Mouse (Mus musculus) hindbrain, embryonic 14.5 days (tissue): ENCODE measurements at regions not wholly inside any gene's neighbourhood (a gene's known extent, or its start where the extent isn't known, plus 50 kb on each side); places are given as distances from the start of the nearest gene placed in this dataset.

Experiments used
- ATAC-seq: fragments of 200-750 bp; cut with Nextera tagmentation; 2 replicates; pipeline ENCODE4 v1.8.0; 2017; ENCODE audit warnings: moderate number of reproducible peaks, mild to moderate bottlenecking, moderate TSS enrichment, moderate library complexity; ENCODE audit not compliant: low FRiP score
- DNase-seq: peaks from one replicate; pipeline ENCODE4 v3.0.0-alpha.2; 2015; ENCODE audit warnings: low spot score
- H3K27ac ChIP-seq: fragments of 300-500 bp; sonication (generic); 2 replicates; pipeline ENCODE4 v1.5.1; 2014; ENCODE audit warnings: mild to moderate bottlenecking, moderate library complexity
- H3K27me3 ChIP-seq: fragments of 300-500 bp; sonication (generic); 2 replicates; pipeline ENCODE4 v1.6.1; 2014; ENCODE audit warnings: mild to moderate bottlenecking, low read length, mixed read lengths; ENCODE audit not compliant: control insufficient read depth, insufficient read depth
- H3K36me3 ChIP-seq: fragments of 300-500 bp; sonication (generic); replicated peaks from 2 replicates; pipeline ENCODE4 v1.6.1; 2014; ENCODE audit not compliant: control insufficient read depth, insufficient read depth
- H3K4me1 ChIP-seq: fragments of 300-500 bp; sonication (generic); replicated peaks from 2 replicates; pipeline ENCODE4 v1.6.1; 2014; ENCODE audit warnings: antibody characterized with exemption, low read length, mixed read lengths; ENCODE audit not compliant: control insufficient read depth, insufficient read depth
- H3K4me2 ChIP-seq: fragments of 300-500 bp; sonication (generic); replicated peaks from 2 replicates; pipeline ENCODE4 v1.6.1; 2014; ENCODE audit warnings: mild to moderate bottlenecking, moderate library complexity
- H3K4me3 ChIP-seq: fragments of 300-500 bp; sonication (generic); replicated peaks from 2 replicates; pipeline ENCODE4 v1.5.1; 2014; ENCODE audit warnings: mild to moderate bottlenecking, low read length
- H3K9ac ChIP-seq: fragments of 300-500 bp; sonication (generic); 2 replicates; pipeline ENCODE4 v1.6.1; 2014
- H3K9me3 ChIP-seq: fragments of 300-500 bp; sonication (generic); 2 replicates; pipeline ENCODE4 v1.6.1; 2016; ENCODE audit warnings: low read length; ENCODE audit not compliant: control insufficient read depth
- WGBS: fragments of 180-500 bp; shearing (Covaris S2); extraction: QIAGEN DNeasy Blood & Tissue Kit; methylation state at CpG from one replicate; pipeline ENCODE4 v1.1.7; 2014; 5-methylcytosine and 5-hydroxymethylcytosine counted together

DNA sequence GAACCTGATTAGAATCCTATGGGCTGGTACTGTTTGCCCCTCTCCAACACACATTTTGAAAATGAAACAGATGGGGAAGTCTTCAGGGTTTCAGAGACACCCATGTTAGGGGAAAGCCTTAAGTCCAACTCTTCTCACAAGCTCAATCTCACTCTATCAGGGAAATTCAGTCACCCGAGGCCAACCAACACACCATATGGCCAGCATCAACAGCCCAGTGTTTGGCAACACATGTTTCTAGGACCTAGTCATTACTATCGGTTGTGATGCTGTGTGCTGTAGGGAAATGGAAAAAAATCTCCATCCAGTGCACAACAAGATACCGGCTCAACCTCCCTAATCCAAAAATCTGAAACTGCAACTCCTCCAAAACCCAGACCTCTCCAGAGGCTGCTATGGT, 124.6 kb upstream of the Ly86 start:
- no peak for ATAC-seq
- Histone ChIP-seq H3K36me3 (no peaks in the 10 kb centered on the region), H3K4me1 (no peaks in the 10 kb centered on the region), H3K27ac (no peak overlapping the region), H3K4me2 (no peak overlapping the region), H3K4me3 (no peak overlapping the region), H3K27me3 (no peaks in the 10 kb centered on the region), H3K9ac (no peak overlapping the region), H3K9me3 (no peaks in the 10 kb centered on the region)
- DNase-seq = no peak
- 79% methylated on average over 3 of the region's 3 CpGs for WGBS

DNA sequence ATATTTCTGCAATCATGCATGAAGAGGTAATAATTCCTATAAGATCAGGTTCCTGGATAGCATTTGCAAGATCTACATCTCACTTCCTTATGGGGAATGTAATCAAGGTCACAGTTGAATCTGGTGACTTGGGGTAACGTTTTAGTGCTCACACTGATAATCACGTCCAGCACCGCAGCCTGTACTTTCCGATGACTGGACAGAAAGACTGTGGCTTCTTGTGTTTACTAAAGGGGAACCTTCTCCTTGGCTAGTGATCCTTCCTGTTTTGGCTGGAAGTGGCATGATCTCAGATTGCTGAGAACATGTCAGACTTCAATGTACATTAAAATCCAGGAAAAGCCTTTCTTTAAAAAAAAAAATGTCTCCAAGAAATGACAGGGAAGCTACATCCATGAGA, 126.4 kb upstream of the Ly86 start:
- DNase-seq (no peak), ATAC-seq (no peak)
- Histone ChIP-seq H3K27me3 (no peaks in the 10 kb centered on the region), H3K36me3 (no peaks in the 10 kb centered on the region), H3K27ac (no peak overlapping the region), H3K4me2 (no peak overlapping the region), H3K9me3 (no peaks in the 10 kb centered on the region), H3K4me1 (0 out of 2 replicates have a peak, but pooled peaks cover 2% of the 10 kb centered on the region), H3K9ac (no peak overlapping the region), H3K4me3 (no peak overlapping the region)
- 87% methylated on average over 4 of the region's 4 CpGs for WGBS

DNA sequence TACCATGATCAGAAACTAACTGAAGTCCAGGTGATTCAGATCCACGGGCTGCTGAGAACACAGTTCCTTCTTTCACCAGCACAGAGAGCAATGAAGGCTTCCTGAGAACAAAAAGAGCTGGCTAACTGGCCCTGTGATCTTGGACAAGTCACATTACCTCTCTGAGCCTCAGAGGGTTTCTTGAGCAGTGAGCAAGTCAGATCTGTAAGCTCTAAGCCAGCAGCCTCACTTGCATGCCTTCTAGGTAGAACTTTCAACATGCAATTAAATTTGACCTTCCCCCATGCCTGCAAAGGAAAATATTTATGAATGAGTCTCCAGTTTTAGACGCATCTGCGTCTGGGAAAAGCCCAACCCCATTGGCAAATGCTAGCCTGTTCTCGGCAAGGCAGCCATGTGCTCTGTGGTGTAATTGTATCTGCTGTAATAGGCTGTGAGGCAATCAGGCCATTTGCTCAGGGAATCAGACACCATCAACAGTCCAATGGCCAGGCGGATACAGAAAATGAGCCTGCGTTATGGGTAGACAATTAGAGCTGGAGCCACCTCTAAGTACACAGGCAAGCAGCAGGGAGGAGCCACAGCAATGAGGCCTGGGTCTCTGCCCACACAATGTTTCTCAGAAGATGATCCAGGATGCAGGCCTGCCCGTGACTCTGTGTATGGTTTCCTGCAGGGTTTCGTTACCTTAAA, 130.3 kb upstream of the Ly86 start:
- ATAC-seq (peak; percentile 60; the same call in 1 of the 2 replicates), DNase-seq (no peak)
- no peak overlapping the region for H3K27ac ChIP-seq
- no peaks in the 10 kb centered on the region for H3K27me3 ChIP-seq
- H3K9me3 ChIP-seq = no peaks in the 10 kb centered on the region
- H3K4me1 ChIP-seq = 0 out of 2 replicates have a peak, but pooled peaks cover 2% of the 10 kb centered on the region
- WGBS = 68% methylated on average over 8 of the region's 8 CpGs
- no peak overlapping the region for H3K9ac ChIP-seq
- no peaks in the 10 kb centered on the region for H3K36me3 ChIP-seq
- H3K4me2 ChIP-seq = no peak overlapping the region
- no peak overlapping the region for H3K4me3 ChIP-seq

DNA sequence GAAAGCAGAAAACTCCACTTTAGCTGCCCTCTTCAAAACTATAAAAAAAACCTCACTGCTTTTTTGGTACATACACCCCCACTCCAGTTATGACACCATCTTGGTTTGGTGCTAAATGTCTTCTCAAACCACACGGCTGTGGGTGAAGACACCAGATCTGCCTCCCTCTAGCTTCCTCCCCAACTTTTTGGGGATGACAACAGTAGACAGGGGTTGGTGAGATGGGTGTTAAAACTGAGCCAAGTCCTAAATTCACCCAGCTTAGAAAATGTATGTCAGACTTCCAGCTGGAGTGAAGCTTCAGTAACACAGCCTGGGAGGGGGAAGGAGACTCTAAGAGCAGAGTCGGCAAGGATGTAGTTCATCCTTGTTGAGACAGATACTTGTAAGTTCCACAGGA, 147.1 kb upstream of the F13a1 start:
- H3K4me2 ChIP-seq = no peak overlapping the region
- H3K4me3 ChIP-seq = no peak overlapping the region
- H3K27ac ChIP-seq = no peak overlapping the region
- no peak for ATAC-seq
- H3K4me1 ChIP-seq = no peaks in the 10 kb centered on the region
- H3K36me3 ChIP-seq = no peaks in the 10 kb centered on the region
- H3K9ac ChIP-seq = no peak overlapping the region
- 97% methylated on average over 2 of the region's 2 CpGs for WGBS
- DNase-seq = no peak
- H3K27me3 ChIP-seq = no peaks in the 10 kb centered on the region
- H3K9me3 ChIP-seq = no peaks in the 10 kb centered on the region

DNA sequence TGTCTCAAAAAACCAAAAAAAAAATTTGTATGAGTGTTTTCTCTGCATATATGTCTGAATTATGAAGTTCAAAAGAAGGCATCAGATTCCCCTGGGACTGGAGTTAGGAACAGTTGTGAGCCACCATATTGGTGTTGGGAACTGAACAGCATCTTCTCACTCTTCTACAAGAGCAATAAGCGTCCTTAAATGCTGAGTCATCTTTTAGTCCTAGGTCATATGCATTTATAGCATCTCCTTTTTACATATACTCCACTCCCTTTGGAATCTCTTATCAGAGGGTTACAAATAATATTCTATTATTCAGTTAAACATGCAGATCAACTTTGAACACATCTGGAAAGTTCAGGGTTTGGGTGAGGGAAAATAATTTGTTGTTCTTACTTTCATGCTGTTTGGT, 145.8 kb upstream of the F13a1 start:
- Histone ChIP-seq H3K27ac (no peak overlapping the region), H3K4me1 (no peaks in the 10 kb centered on the region), H3K9me3 (no peaks in the 10 kb centered on the region), H3K9ac (no peak overlapping the region), H3K36me3 (no peaks in the 10 kb centered on the region), H3K27me3 (no peaks in the 10 kb centered on the region), H3K4me2 (no peak overlapping the region), H3K4me3 (no peak overlapping the region)
- no peak for ATAC-seq
- DNase-seq = no peak
- WGBS = 71% methylated on average over 1 of the region's 1 CpGs

DNA sequence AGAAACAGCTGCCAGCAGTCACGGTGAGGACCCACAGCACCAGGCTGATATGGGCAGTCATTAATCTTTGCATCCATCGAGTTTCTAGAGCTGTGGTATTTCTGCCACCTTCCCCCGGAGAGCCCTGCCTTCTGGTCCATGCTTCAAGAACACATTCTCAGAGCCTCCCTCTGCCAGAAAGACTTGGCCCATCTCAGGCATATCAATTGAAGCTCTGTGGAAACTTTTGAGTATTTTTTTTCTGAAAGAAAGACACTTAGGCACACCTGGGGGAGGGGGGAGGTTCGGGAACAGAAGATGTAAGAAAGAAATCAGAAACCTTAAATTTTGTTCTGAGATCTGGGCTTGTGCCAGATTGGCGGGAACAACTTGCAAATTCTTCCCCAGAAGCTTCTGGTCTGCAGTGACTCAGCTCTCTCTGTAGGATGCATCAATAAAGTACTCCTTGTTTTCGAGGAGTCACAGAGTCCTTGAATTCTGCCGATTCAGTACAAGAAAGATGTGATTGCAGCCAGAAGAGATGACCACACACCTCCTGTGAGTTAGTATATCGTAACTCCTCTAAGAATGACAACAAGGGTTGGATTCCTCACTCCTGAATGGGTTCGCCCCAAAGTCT, 131.2 kb upstream of the F13a1 start:
- Histone ChIP-seq H3K4me1 (no peaks in the 10 kb centered on the region), H3K27ac (no peak overlapping the region), H3K36me3 (no peaks in the 10 kb centered on the region), H3K9ac (no peak overlapping the region), H3K9me3 (no peaks in the 10 kb centered on the region), H3K4me2 (no peak overlapping the region), H3K27me3 (no peaks in the 10 kb centered on the region), H3K4me3 (no peak overlapping the region)
- ATAC-seq (no peak), DNase-seq (no peak)
- 72% methylated on average over 9 of the region's 9 CpGs for WGBS

DNA sequence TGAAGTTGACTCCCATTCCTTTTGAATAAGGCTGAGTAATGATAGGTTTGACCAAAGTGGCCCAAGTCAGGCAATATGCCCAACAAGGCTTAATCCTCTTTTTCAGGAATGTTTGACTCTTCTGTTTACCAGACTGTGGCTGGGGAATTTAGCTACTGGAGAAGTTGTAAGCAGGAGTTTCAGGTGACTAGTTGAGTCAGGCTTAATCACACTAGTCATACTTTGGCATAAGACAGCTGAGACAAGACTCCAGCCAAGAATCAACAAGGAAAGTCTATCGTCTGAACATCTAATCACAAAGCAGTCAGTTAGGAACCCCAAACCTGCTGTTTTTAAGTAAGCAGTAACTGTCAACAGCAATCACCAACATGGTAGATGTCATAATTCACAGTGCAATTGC, 126.5 kb upstream of the F13a1 start:
- ATAC-seq (no peak), DNase-seq (no peak)
- Histone ChIP-seq H3K27me3 (no peaks in the 10 kb centered on the region), H3K4me3 (no peak overlapping the region), H3K9me3 (no peaks in the 10 kb centered on the region), H3K27ac (no peak overlapping the region), H3K4me2 (no peak overlapping the region), H3K36me3 (no peaks in the 10 kb centered on the region), H3K4me1 (no peaks in the 10 kb centered on the region), H3K9ac (no peak overlapping the region)
- WGBS = 94% methylated on average over 1 of the region's 1 CpGs

DNA sequence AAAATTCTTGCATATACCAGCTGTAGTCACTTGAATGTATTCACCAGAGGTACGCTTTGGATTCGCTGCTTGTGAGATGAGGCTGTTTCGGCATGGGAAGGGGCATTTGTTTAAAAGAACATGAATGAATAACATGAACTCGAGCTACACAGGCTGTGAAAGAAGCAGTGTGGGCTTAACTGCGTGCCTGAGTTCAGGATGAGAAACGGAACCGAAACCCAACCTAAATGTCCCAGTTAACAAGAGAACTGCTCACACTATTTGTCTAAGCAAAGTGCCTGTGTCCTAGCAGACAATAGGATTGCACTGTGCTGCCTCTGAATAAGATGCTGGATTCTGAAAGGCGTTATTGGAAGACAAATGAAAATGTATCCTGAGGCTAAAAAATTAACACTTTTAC, 126.0 kb upstream of the F13a1 start:
- H3K27ac ChIP-seq = no peak overlapping the region
- H3K4me3 ChIP-seq = no peak overlapping the region
- no peaks in the 10 kb centered on the region for H3K4me1 ChIP-seq
- H3K4me2 ChIP-seq = no peak overlapping the region
- no peak overlapping the region for H3K9ac ChIP-seq
- 89% methylated on average over 8 of the region's 8 CpGs for WGBS
- DNase-seq (no peak), ATAC-seq (no peak)
- H3K9me3 ChIP-seq = no peaks in the 10 kb centered on the region
- H3K36me3 ChIP-seq = no peaks in the 10 kb centered on the region
- no peaks in the 10 kb centered on the region for H3K27me3 ChIP-seq

DNA sequence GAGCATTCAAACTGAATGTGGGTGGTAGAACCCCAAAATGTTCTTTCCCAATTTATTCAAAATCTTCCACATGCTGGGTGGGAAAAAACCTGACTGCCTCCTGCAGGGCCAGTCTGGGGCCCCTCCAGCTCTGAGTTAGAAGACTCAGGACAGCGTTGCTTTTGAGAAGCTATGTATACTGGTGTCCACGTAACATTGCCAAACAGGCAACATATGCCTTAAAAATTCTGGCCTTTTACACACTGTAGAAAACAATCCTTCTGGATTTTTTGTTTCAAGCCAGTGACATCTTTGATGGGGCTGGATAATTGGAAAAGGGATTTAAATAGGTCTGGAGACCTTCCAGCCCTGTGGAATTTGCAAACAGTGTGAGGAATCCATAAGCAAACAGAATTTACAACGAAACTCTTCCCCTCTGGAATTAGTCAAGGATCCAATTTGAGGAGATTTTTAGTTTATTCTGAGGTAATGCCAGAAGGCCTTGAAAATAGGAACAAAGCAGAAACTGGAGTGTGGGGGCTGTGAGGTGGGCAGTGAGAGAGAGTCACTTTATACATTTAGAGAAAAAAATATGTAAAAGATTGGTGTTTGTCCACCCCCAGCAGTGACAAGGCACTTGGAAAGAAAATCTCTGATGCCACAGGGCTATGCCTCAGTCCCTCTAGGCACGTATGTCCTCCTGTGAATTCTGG, 108.9 kb upstream of the F13a1 start:
- WGBS = 79% methylated on average over 4 of the region's 4 CpGs

More for the DNA sequence above, 108.9 kb upstream of the F13a1 start:
- Histone ChIP-seq H3K9me3 (no peaks in the 10 kb centered on the region), H3K27ac (no peak overlapping the region), H3K4me1 (no peaks in the 10 kb centered on the region), H3K36me3 (no peaks in the 10 kb centered on the region), H3K4me2 (no peak overlapping the region), H3K4me3 (no peak overlapping the region), H3K9ac (no peak overlapping the region), H3K27me3 (no peaks in the 10 kb centered on the region)
- ATAC-seq = no peak
- no peak for DNase-seq
